Mouse (Mus musculus): ENCODE data around the gene Araf. TPM values are rescaled to one million over a fixed set of nuclear protein-coding genes. Genes with fewer than 3 reads are reported as not detected.
A peak's percentile ranks its signal among the peaks of the same experiment; 100 is the strongest.

Gene Araf
- 33.2 TPM for polyA plus RNA-seq (2012; fragmentation: generic; extraction: Trizol)
- long read RNA-seq, experiment 1, transcript Araf-202 (6 exons, 1,520 nt), result major isoform, 8 of 33 reads
- long read RNA-seq, experiment 1, transcript Araf-201 (16 exons, 2,358 nt), result minor isoform, 7 of 33 reads
- long read RNA-seq, experiment 1, partial matches to known transcripts, result 9 of 33 reads
- long read RNA-seq, experiment 1, other reads (novel, unspliced or antisense), result 7 of 33 reads
- long read RNA-seq, experiment 2, transcript Araf-201 (16 exons, 2,358 nt), result major isoform, 90 of 135 reads
- long read RNA-seq, experiment 2, transcript Araf-202 (6 exons, 1,520 nt), result minor isoform, 14 of 135 reads
- long read RNA-seq, experiment 2, partial matches to known transcripts, result 14 of 135 reads
- long read RNA-seq, experiment 2, other reads (novel, unspliced or antisense), result 14 of 135 reads

DNA sequence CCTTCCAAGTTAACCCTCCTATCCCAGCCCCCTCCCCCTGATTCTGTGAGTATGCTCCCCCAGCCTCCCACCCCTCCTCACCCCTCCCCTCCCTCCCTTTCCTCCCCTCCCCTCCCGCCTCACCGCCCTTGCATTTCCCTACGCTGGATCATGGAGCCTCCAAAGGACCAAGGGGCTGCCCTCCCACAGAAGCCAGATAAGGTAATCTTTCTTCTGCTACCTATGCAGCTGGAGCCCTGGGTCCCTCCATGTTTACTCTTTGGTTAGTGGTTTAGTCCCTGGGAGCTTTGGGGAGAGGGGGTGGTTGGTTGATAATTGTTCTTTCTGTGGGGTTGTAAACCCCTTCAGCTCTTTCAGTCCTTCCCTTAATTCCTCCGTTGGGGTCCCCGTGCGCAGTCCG, at the start of gene Araf:
Gene Araf, plus strand, starts transcription at position 134 of the 400 bp plus-strand sequence.
- no peaks in the 10 kb centered on the region for H3K79me2 ChIP-seq (ENCODE audit: control insufficient read depth, insufficient read depth)
- TF ChIP-seq CEBPB (IDR thresholded peaks at IDR 0.05; ENCODE audit: low read depth), result no peak
- no peaks in the 10 kb centered on the region for H3K36me3 ChIP-seq (ENCODE audit: control insufficient read depth, insufficient read depth)
- no peak within 1 kb of the TSS for H3K4me3 ChIP-seq (ENCODE audit: insufficient read depth, poor library complexity, severe bottlenecking)
- no peaks in the 10 kb centered on the region for H3K27me3 ChIP-seq (ENCODE audit: control insufficient read depth, insufficient read depth, insufficient read length)
- no peak within 1 kb of the TSS for H3ac ChIP-seq (ENCODE audit: control insufficient read depth, insufficient read length, low read depth)
- no peaks in the 10 kb centered on the region for H3K79me3 ChIP-seq (ENCODE audit: low read depth)

DNA sequence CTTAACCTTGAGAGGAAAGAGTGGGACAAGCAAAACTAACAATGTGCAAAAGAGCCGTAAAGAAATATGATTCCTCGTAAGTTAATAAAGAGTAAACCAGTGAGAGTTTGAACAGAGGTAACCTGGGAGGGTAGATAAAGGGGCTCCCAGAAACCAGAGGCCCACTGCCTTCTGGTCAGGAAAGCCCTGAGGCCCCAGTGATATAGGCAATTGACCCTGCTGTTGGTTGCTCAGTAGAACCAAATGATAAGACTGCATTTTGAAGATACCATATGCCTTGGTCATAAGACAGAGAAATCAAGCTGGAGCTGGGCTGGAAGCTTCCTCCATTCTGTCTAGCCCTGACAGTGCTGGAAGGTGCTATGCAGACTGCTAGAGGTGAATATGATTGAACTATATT, 48.8 kb upstream of the Araf start:
- H3K36me3 ChIP-seq (ENCODE audit: control insufficient read depth, insufficient read depth), result no peaks in the 10 kb centered on the region
- TF ChIP-seq MYOG (IDR thresholded peaks at IDR 0.05; ENCODE audit: control insufficient read depth, extremely low read depth, insufficient read length) (no peak), MAX (IDR thresholded peaks at IDR 0.05) (no peak), USF1 (IDR thresholded peaks at IDR 0.05; ENCODE audit: low read depth) (no peak), MYOD1 (IDR thresholded peaks at IDR 0.05; ENCODE audit: control insufficient read depth, insufficient read length, low read depth) (no peak)

DNA sequence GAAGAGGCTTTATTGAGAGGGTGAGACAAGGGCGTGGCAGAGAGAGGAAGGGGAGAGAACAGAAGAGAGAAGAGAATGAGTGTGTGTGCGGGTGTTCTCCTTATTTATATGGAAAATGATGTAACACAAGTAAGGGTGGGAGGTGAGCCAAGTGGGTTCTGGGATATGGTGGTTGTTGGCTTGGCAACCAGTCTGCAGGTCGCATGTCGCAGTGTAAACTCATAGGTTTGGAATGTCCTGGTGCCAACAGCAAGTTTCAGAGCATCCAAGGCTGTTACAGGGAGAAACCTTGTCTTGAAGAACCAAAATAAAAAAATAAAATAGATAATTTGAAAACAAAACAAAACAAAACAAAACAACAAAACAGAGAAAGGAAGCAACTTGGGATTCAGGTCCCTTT, 36.4 kb upstream of the Araf start:
- H3K27me3 ChIP-seq (ENCODE audit: control insufficient read depth, insufficient read depth, insufficient read length), result no peaks in the 10 kb centered on the region
- no peaks in the 10 kb centered on the region for H3K79me3 ChIP-seq (ENCODE audit: low read depth)
- TF ChIP-seq USF1 (IDR thresholded peaks at IDR 0.05; ENCODE audit: low read depth) (no peak), MYOD1 (IDR thresholded peaks at IDR 0.05; ENCODE audit: control insufficient read depth, insufficient read length, low read depth) (no peak), FOSL1 (IDR thresholded peaks at IDR 0.05; ENCODE audit: insufficient read depth, low read length, poor library complexity, severe bottlenecking) (no peak), CTCF (IDR thresholded peaks at IDR 0.05; ENCODE audit: control insufficient read depth, insufficient read depth, insufficient read length) (no peak), MAX (IDR thresholded peaks at IDR 0.05) (no peak), CEBPB (IDR thresholded peaks at IDR 0.05; ENCODE audit: low read depth) (no peak), MYOG (IDR thresholded peaks at IDR 0.05; ENCODE audit: control insufficient read depth, extremely low read depth, insufficient read length) (no peak)
- H3K79me2 ChIP-seq (ENCODE audit: control insufficient read depth, insufficient read depth), result no peaks in the 10 kb centered on the region
- H3K36me3 ChIP-seq (ENCODE audit: control insufficient read depth, insufficient read depth), result no peaks in the 10 kb centered on the region
- H3K4me3 ChIP-seq (ENCODE audit: insufficient read depth, poor library complexity, severe bottlenecking), result no peak overlapping the region
- no peak overlapping the region for H3ac ChIP-seq (ENCODE audit: control insufficient read depth, insufficient read length, low read depth)

More for the DNA sequence above, 48.8 kb upstream of the Araf start:
- Histone ChIP-seq H3K79me3 (ENCODE audit: low read depth) (no peaks in the 10 kb centered on the region), H3ac (ENCODE audit: control insufficient read depth, insufficient read length, low read depth) (no peak overlapping the region), H3K27me3 (ENCODE audit: control insufficient read depth, insufficient read depth, insufficient read length) (no peaks in the 10 kb centered on the region), H3K79me2 (ENCODE audit: control insufficient read depth, insufficient read depth) (no peaks in the 10 kb centered on the region), H3K4me3 (ENCODE audit: insufficient read depth, poor library complexity, severe bottlenecking) (no peak overlapping the region)

DNA sequence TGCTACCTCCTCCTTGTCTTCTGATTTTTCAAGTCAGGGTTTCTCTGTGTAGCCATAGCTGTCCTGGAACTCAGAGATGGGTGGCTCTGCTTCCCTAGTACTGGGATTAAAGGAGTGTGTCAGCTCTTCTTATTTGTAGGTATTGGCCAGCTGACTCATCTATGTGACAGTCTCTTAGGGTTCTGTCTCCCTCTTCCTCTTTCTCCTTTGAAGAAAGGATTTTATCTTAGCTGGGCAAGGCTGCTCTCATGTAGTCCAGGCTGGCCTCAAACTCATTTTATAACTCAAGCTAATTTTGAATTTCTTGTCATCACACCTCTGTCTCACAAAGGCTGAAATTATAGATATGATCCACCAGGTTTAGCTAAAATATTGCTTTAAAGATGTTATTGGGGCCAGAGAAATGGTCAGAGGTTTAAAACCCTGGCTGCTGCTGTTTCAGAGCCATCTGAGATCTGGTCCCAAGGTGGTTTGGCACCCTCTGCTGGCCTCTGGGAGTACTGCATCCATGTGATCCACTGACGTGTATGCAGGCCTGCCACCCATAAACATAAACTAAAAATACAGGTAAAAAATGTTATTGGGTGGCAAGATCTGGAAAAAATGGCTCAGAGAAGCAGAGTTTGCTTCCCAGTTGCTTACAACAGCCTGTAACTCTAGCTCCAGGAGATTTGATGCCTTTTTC, 26.8 kb upstream of the Araf start:
- no peaks in the 10 kb centered on the region for H3K79me2 ChIP-seq (ENCODE audit: control insufficient read depth, insufficient read depth)
- no peak overlapping the region for H3K4me3 ChIP-seq (ENCODE audit: insufficient read depth, poor library complexity, severe bottlenecking)
- H3K79me3 ChIP-seq (ENCODE audit: low read depth), result no peaks in the 10 kb centered on the region
- TF ChIP-seq FOSL1 (IDR thresholded peaks at IDR 0.05; ENCODE audit: insufficient read depth, low read length, poor library complexity, severe bottlenecking), result no peak
- TF ChIP-seq CTCF (IDR thresholded peaks at IDR 0.05; ENCODE audit: control insufficient read depth, insufficient read depth, insufficient read length), result peak; percentile 30
- H3K36me3 ChIP-seq (ENCODE audit: control insufficient read depth, insufficient read depth), result no peaks in the 10 kb centered on the region
- no peaks in the 10 kb centered on the region for H3K27me3 ChIP-seq (ENCODE audit: control insufficient read depth, insufficient read depth, insufficient read length)
- no peak overlapping the region for H3ac ChIP-seq (ENCODE audit: control insufficient read depth, insufficient read length, low read depth)

DNA sequence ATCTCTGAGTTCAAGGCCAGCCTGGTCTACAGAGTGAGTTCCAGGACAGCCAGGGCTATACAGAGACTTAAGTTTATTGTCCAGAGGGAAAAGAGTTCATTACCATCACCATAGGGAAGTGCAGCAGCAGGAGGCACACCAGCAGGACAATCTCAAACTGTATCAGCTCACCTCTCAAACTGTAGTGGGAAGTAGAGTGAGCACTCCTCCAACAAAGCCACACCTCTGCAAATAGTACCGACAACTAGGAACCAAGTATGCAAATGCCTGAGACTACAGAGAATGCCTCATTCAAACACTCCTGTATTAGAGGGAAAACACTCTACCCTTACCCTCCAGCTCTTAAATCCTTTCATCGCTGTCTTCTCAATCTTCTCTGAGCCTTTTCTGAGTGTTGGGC, 25.9 kb upstream of the Araf start:
- Histone ChIP-seq H3K36me3 (ENCODE audit: control insufficient read depth, insufficient read depth) (no peaks in the 10 kb centered on the region), H3K79me3 (ENCODE audit: low read depth) (no peaks in the 10 kb centered on the region), H3K79me2 (ENCODE audit: control insufficient read depth, insufficient read depth) (no peaks in the 10 kb centered on the region), H3ac (ENCODE audit: control insufficient read depth, insufficient read length, low read depth) (no peak overlapping the region), H3K4me3 (ENCODE audit: insufficient read depth, poor library complexity, severe bottlenecking) (no peak overlapping the region), H3K27me3 (ENCODE audit: control insufficient read depth, insufficient read depth, insufficient read length) (no peaks in the 10 kb centered on the region)
- TF ChIP-seq CTCF (IDR thresholded peaks at IDR 0.05; ENCODE audit: control insufficient read depth, insufficient read depth, insufficient read length), result no peak
- TF ChIP-seq MYOG (IDR thresholded peaks at IDR 0.05; ENCODE audit: control insufficient read depth, extremely low read depth, insufficient read length), result no peak
- TF ChIP-seq USF1 (IDR thresholded peaks at IDR 0.05; ENCODE audit: low read depth), result no peak
- no peak for TF ChIP-seq CEBPB (IDR thresholded peaks at IDR 0.05; ENCODE audit: low read depth)

DNA sequence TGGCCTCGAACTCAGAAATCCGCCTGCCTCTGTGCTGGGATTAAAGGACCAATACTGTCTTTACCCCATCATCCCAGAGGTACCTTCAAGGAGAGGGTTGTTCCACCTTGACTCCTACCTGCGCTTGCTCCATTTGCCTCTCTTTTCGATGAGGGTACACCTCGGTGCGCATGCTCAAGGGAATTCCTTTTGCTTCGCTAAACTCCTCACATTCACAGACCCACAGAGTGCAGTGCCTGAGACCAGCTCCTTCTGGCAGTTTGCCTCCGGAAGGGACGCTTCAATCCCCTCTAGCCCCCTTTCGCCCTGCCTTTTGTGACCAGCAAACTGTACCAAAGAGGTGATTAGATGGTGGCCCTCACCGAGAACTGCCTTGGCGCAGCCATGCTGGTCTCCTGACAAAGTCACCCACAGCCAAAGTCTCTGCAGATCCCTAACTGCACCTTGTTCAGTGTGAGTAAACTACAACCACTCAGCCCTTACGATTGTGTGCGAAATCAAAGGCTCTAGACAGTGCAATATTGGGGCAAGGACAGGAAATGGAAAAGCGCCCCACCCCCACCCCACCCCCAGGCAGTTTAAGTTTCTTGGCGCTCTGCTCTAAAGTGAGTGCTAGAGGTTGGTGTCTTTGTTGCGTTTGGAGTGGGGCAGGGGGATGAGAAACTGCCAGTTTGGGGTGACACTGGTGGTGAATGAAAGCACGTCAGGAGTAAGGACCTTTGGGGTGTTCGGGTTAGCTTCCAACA, 22.2 kb upstream of the Araf start:
- H3K79me2 ChIP-seq (ENCODE audit: control insufficient read depth, insufficient read depth), result no peaks in the 10 kb centered on the region
- no peaks in the 10 kb centered on the region for H3K79me3 ChIP-seq (ENCODE audit: low read depth)
- no peaks in the 10 kb centered on the region for H3K27me3 ChIP-seq (ENCODE audit: control insufficient read depth, insufficient read depth, insufficient read length)
- H3ac ChIP-seq (ENCODE audit: control insufficient read depth, insufficient read length, low read depth), result no peak overlapping the region
- H3K4me3 ChIP-seq (ENCODE audit: insufficient read depth, poor library complexity, severe bottlenecking), result no peak overlapping the region
- TF ChIP-seq MYOG (IDR thresholded peaks at IDR 0.05; ENCODE audit: control insufficient read depth, extremely low read depth, insufficient read length) (no peak), CEBPB (IDR thresholded peaks at IDR 0.05; ENCODE audit: low read depth) (no peak), FOSL1 (IDR thresholded peaks at IDR 0.05; ENCODE audit: insufficient read depth, low read length, poor library complexity, severe bottlenecking) (no peak), MAX (IDR thresholded peaks at IDR 0.05) (no peak), MYOD1 (IDR thresholded peaks at IDR 0.05; ENCODE audit: control insufficient read depth, insufficient read length, low read depth) (no peak), CTCF (IDR thresholded peaks at IDR 0.05; ENCODE audit: control insufficient read depth, insufficient read depth, insufficient read length) (no peak)
- H3K36me3 ChIP-seq (ENCODE audit: control insufficient read depth, insufficient read depth), result no peaks in the 10 kb centered on the region

All from C2C12 (cell line).